ENCODE assay signal across 15 mouse cellular contexts in genomic region chr2:137308116-137308515, GRCm38 (mm10).
"Had no signal": no experiment of that assay in that cellular context is flagged by ENCODE, and none has a peak within 500 bp of the region (broad histone marks: within the 10 kb centered on the region; RNA-seq: fewer than 3 reads in every experiment).

No protein-coding gene starts in this region.

- H3K9me3 ChIP-seq: intestine, embryonic 15.5 days; kidney, embryonic 15.5 days; limb, embryonic 15.5 days; liver, embryonic 12.5 days; midbrain, embryonic 15.5 days had no signal

- H3K4me1 ChIP-seq: limb, embryonic 15.5 days; liver, embryonic 12.5 days; midbrain, embryonic 15.5 days had no signal

- ATAC-seq: intestine, embryonic 15.5 days; liver, embryonic 12.5 days; midbrain, embryonic 15.5 days had no signal

- H3K9ac ChIP-seq: intestine, embryonic 15.5 days; kidney, embryonic 15.5 days; limb, embryonic 15.5 days; liver, embryonic 12.5 days; lung, embryonic 14.5 days; midbrain, embryonic 15.5 days had no signal

- H3K27me3 ChIP-seq: intestine, embryonic 15.5 days; kidney, embryonic 15.5 days; limb, embryonic 15.5 days; liver, embryonic 12.5 days; midbrain, embryonic 15.5 days had no signal

- H3K36me3 ChIP-seq: intestine, embryonic 15.5 days; kidney, embryonic 15.5 days; limb, embryonic 15.5 days; liver, embryonic 12.5 days; midbrain, embryonic 15.5 days had no signal

- H3K27ac ChIP-seq: intestine, embryonic 15.5 days; kidney, embryonic 15.5 days; limb, embryonic 15.5 days; liver, embryonic 12.5 days; midbrain, embryonic 15.5 days had no signal

- H3K4me2 ChIP-seq: intestine, embryonic 15.5 days; kidney, embryonic 15.5 days; limb, embryonic 15.5 days; liver, embryonic 12.5 days; lung, embryonic 14.5 days; midbrain, embryonic 11.5 days; midbrain, embryonic 15.5 days had no signal

- DNase-seq: kidney, adult 18-20 months; kidney, postnatal 4 days; left cerebral cortex, postnatal 4 days; lung, embryonic 14.5 days; lung, postnatal 10 days; lung, postnatal 4 days; right cerebral cortex, adult 18-20 months; right cerebral cortex, postnatal 25 days; thymus, postnatal 4 days had no signal

- H3K4me3 ChIP-seq: intestine, embryonic 15.5 days; kidney, embryonic 15.5 days; limb, embryonic 15.5 days; liver, embryonic 12.5 days; midbrain, embryonic 15.5 days had no signal
